Mouse (Mus musculus): ENCODE data around the gene Zfp266. TPM values are rescaled to one million over a fixed set of nuclear protein-coding genes. Genes with fewer than 3 reads are reported as not detected.

Zfp266 gene
- polyA plus RNA-seq, 1 experiment: 14.7 TPM

DNA sequence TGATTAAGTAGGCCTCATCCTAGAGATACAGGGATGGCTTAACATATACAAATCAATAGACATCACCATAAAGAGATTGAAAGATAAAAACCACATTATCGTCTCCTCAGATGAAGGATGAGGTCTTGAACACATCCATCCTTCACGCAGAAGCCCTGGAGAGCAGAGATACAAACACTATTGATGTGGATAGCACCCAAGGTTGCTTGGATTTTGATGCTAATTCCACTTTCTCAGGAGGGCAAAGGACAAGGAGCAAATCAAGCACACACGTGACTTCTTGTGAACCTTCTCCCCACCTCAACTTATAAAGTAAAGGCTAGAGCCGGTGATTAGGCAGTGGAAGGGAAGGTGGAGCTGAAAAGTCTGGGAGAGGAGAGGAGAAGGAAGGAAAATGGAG lies 67.6 kb downstream of the Zfp266 start:
- Histone ChIP-seq H3K4me3 (ENCODE audit: insufficient read depth, low read depth, low read length) (no peak overlapping the region), H3K27ac (replicated peaks; ENCODE audit: low read depth, low read length) (no peak overlapping the region), H3K4me1 (ENCODE audit: control insufficient read depth, insufficient read depth, insufficient read length, low read length) (no peaks in the 10 kb centered on the region)

DNA sequence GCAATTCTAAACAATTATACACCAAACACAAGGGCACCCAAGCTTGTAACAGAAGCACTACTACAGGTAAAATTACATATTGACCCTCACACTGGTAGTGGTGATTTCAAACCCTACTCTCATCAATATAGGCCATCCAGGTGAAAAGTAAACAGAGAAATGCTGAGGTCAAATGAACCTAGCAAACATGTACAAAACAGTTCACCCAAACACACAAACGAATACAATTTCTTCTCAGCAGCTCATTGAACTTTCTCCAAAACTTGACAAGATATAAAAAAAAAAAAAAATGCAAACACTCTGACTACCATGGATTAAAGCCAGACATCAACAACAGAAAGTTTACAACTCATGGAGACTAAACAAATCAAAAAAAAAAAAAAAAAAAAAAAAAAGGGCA lies 69.7 kb downstream of the Zfp266 start:
- Histone ChIP-seq H3K27ac (replicated peaks; ENCODE audit: low read depth, low read length) (no peak overlapping the region), H3K4me3 (ENCODE audit: insufficient read depth, low read depth, low read length) (no peak overlapping the region), H3K4me1 (ENCODE audit: control insufficient read depth, insufficient read depth, insufficient read length, low read length) (no peaks in the 10 kb centered on the region)

Other genes with a start within 250 kb of the Zfp266 start
- gene Olfr39, start 239.1 kb downstream of the Zfp266 start, polyA plus RNA-seq (2012; ENCODE audit: insufficient read depth, insufficient read length, missing spikeins): not detected in 2 replicates
- 1.5 and 1.6 TPM in 2 replicates for gene Olfr873, start 222.9 kb downstream of the Zfp266 start, polyA plus RNA-seq (2012; ENCODE audit: insufficient read depth, insufficient read length, missing spikeins)
- gene Olfr18, start 185.3 kb downstream of the Zfp266 start, polyA plus RNA-seq (2012; ENCODE audit: insufficient read depth, insufficient read length, missing spikeins): not detected in 2 replicates
- 17.2 and 19.6 TPM in 2 replicates for gene Zfp560, start 136.2 kb downstream of the Zfp266 start, polyA plus RNA-seq (2012; ENCODE audit: insufficient read depth, insufficient read length, missing spikeins)
- 4.0 and 4.2 TPM in 2 replicates for gene Zfp26, start 61.3 kb downstream of the Zfp266 start, polyA plus RNA-seq (2012; ENCODE audit: insufficient read depth, insufficient read length, missing spikeins)
- gene Zfp426, start 28.7 kb downstream of the Zfp266 start, polyA plus RNA-seq (2012; ENCODE audit: insufficient read depth, insufficient read length, missing spikeins): 8.0 and 8.5 TPM in 2 replicates
- 3.8 and 5.0 TPM in 2 replicates for gene Zfp846, start 59.9 kb upstream of the Zfp266 start, polyA plus RNA-seq (2012; ENCODE audit: insufficient read depth, insufficient read length, missing spikeins)
- 257 and 293 TPM in 2 replicates for gene Ubl5, start 121.5 kb upstream of the Zfp266 start, polyA plus RNA-seq (2012; ENCODE audit: insufficient read depth, insufficient read length, missing spikeins)
- gene Fbxl12, start 123.3 kb upstream of the Zfp266 start, polyA plus RNA-seq (2012; ENCODE audit: insufficient read depth, insufficient read length, missing spikeins): 5.8 and 6.5 TPM in 2 replicates
- gene Pin1, start 130.7 kb upstream of the Zfp266 start, polyA plus RNA-seq (2012; ENCODE audit: insufficient read depth, insufficient read length, missing spikeins): 13.9 and 17.2 TPM in 2 replicates
- gene Olfm2, start 224.9 kb upstream of the Zfp266 start, polyA plus RNA-seq (2012; ENCODE audit: insufficient read depth, insufficient read length, missing spikeins): 0.63 TPM in 1 of 2 replicates, not detected in the other